Mouse (Mus musculus) frontal cortex, postnatal 25 days (tissue): ENCODE results near the gene Xiap.

Experiments used
- DNase-seq, 2 experiments: peaks; one replicate each; pipeline ENCODE4 v3.0.0; 2022; ENCODE audit warnings: low spot score in 2 of 2

Gene Xiap

GRCm38 (mm10) chrX:42087731-42088130 lies 28.3 kb downstream of the Xiap start:
- DNase-seq = no peak

GRCm38 (mm10) chrX:42088136-42088535 lies 28.7 kb downstream of the Xiap start:
- DNase-seq = no peak

- DNase-seq = no peak
Observed at GRCm38 (mm10) chrX:42107137-42107536, 47.7 kb downstream of the Xiap start.

- DNase-seq = no peak
Observed at GRCm38 (mm10) chrX:42110585-42110984, 51.1 kb downstream of the Xiap start.

- DNase-seq = no peak
Observed at GRCm38 (mm10) chrX:42119442-42120048, 60.1 kb downstream of the Xiap start.

GRCm38 (mm10) chrX:42124963-42125697 lies 65.7 kb downstream of the Xiap start:
- no peak for DNase-seq

GRCm38 (mm10) chrX:42139882-42140281 lies 80.4 kb downstream of the Xiap start:
- no peak for DNase-seq

GRCm38 (mm10) chrX:42142620-42143019 lies 83.1 kb downstream of the Xiap start:
- no peak for DNase-seq

- no peak for DNase-seq
Observed at GRCm38 (mm10) chrX:42143991-42144390, 84.5 kb downstream of the Xiap start.

GRCm38 (mm10) chrX:42148016-42148451 lies 88.6 kb downstream of the Xiap start:
- DNase-seq = no peak

GRCm38 (mm10) chrX:42148788-42149556 lies 89.5 kb downstream of the Xiap start, which contains the start of gene Stag2:
TSS of gene Stag2 (plus strand) at chrX:42149317.
- peak; percentile 55 to 59 for DNase-seq

GRCm38 (mm10) chrX:42149557-42150345 lies 90.3 kb downstream of the Xiap start:
- peak; percentile 3 to 12 for DNase-seq

- peak; percentile 46 to 57 for DNase-seq
Observed at GRCm38 (mm10) chrX:42150346-42151023, 91.0 kb downstream of the Xiap start.

GRCm38 (mm10) chrX:42151024-42151754 lies 91.7 kb downstream of the Xiap start:
- DNase-seq = peak in 1 of 2 experiments; percentile 3

GRCm38 (mm10) chrX:42151903-42152369 lies 92.5 kb downstream of the Xiap start:
- peak; percentile 9 to 58 for DNase-seq

GRCm38 (mm10) chrX:42153056-42153455 lies 93.6 kb downstream of the Xiap start:
- no peak for DNase-seq
